Mouse (Mus musculus) E14TG2a.4 (cell line): ENCODE data around the gene Galnt3.

Experiments
- H3K27me3 ChIP-seq: 2 replicates; pipeline ENCODE4 v1.6.1; 2014; ENCODE audit warnings: low read length, control low read depth; ENCODE audit not compliant: insufficient read depth
- H3K36me3 ChIP-seq: 2 replicates; pipeline ENCODE4 v1.6.1; 2014; ENCODE audit warnings: low read length, control low read depth; ENCODE audit not compliant: insufficient read depth
- H3K4me1 ChIP-seq: replicated peaks from 2 replicates; pipeline ENCODE4 v1.6.1; 2014; ENCODE audit warnings: low read depth, low read length, control low read depth
- H3K4me3 ChIP-seq: replicated peaks from 2 replicates; pipeline ENCODE4 v1.5.1; 2014; ENCODE audit warnings: mild to moderate bottlenecking, low read length
- H3K9me3 ChIP-seq: 2 replicates; pipeline ENCODE4 v1.6.1; 2014; ENCODE audit warnings: low read length, control low read depth
- CTCF ChIP-seq: conservative IDR thresholded peaks from 2 replicates; pipeline ENCODE4 v1.5.1; 2014; ENCODE audit warnings: low read length
- NANOG ChIP-seq: IDR thresholded peaks from 2 replicates; pipeline ENCODE4 v1.6.1; 2014; ENCODE audit warnings: borderline replicate concordance, low read length, mixed read lengths
- POU5F1 ChIP-seq: IDR thresholded peaks from 2 replicates; pipeline ENCODE4 v1.6.1; 2014; ENCODE audit warnings: low read length, borderline replicate concordance

Galnt3 gene

GRCm38 (mm10) chr2:66148654-66149230 lies 23.9 kb upstream of the Galnt3 start:
- H3K9me3 ChIP-seq = no peaks in the 10 kb centered on the region
- H3K4me3 ChIP-seq = no peak overlapping the region
- TF ChIP-seq POU5F1 (no peak), NANOG (no peak), CTCF (no peak)
- no peaks in the 10 kb centered on the region for H3K36me3 ChIP-seq
- no peaks in the 10 kb centered on the region for H3K27me3 ChIP-seq
- peaks cover 29% of the 10 kb centered on the region for H3K4me1 ChIP-seq

- Histone ChIP-seq H3K9me3 (no peaks in the 10 kb centered on the region), H3K27me3 (no peaks in the 10 kb centered on the region), H3K4me1 (peaks cover 19% of the 10 kb centered on the region), H3K4me3 (no peak overlapping the region), H3K36me3 (no peaks in the 10 kb centered on the region)
- no peak for TF ChIP-seq POU5F1
- no peak for TF ChIP-seq NANOG
- TF ChIP-seq CTCF = no peak
Measured at GRCm38 (mm10) chr2:66146473-66146872, 21.7 kb upstream of the Galnt3 start.

- Histone ChIP-seq H3K36me3 (no peaks in the 10 kb centered on the region), H3K27me3 (no peaks in the 10 kb centered on the region), H3K4me1 (peaks cover 7% of the 10 kb centered on the region), H3K4me3 (no peak overlapping the region), H3K9me3 (no peaks in the 10 kb centered on the region)
- no peak for TF ChIP-seq POU5F1
- TF ChIP-seq NANOG = no peak
- TF ChIP-seq CTCF = no peak
Measured at GRCm38 (mm10) chr2:66144770-66145169, 20.0 kb upstream of the Galnt3 start.

GRCm38 (mm10) chr2:66143284-66143683 lies 18.5 kb upstream of the Galnt3 start:
- no peaks in the 10 kb centered on the region for H3K36me3 ChIP-seq
- TF ChIP-seq NANOG = no peak
- TF ChIP-seq POU5F1 = no peak
- no peak for TF ChIP-seq CTCF

GRCm38 (mm10) chr2:66142711-66143110 lies 17.9 kb upstream of the Galnt3 start:
- TF ChIP-seq POU5F1 = no peak
- TF ChIP-seq NANOG = no peak
- no peak for TF ChIP-seq CTCF
- no peaks in the 10 kb centered on the region for H3K36me3 ChIP-seq
- H3K9me3 ChIP-seq = no peaks in the 10 kb centered on the region
- no peaks in the 10 kb centered on the region for H3K4me1 ChIP-seq
- no peak overlapping the region for H3K4me3 ChIP-seq
- no peaks in the 10 kb centered on the region for H3K27me3 ChIP-seq

More at GRCm38 (mm10) chr2:66143284-66143683, 18.5 kb upstream of the Galnt3 start:
- Histone ChIP-seq H3K9me3 (no peaks in the 10 kb centered on the region), H3K27me3 (no peaks in the 10 kb centered on the region), H3K4me3 (no peak overlapping the region), H3K4me1 (no peaks in the 10 kb centered on the region)

- no peaks in the 10 kb centered on the region for H3K9me3 ChIP-seq
- H3K4me1 ChIP-seq = no peaks in the 10 kb centered on the region
- no peak overlapping the region for H3K4me3 ChIP-seq
- no peaks in the 10 kb centered on the region for H3K27me3 ChIP-seq
- H3K36me3 ChIP-seq = no peaks in the 10 kb centered on the region
- no peak for TF ChIP-seq POU5F1
- TF ChIP-seq CTCF = no peak
- no peak for TF ChIP-seq NANOG
Measured at GRCm38 (mm10) chr2:66142268-66142667, 17.5 kb upstream of the Galnt3 start.

GRCm38 (mm10) chr2:66140246-66140645 lies 15.5 kb upstream of the Galnt3 start:
- Histone ChIP-seq H3K36me3 (no peaks in the 10 kb centered on the region), H3K4me3 (no peak overlapping the region), H3K4me1 (no peaks in the 10 kb centered on the region), H3K9me3 (no peaks in the 10 kb centered on the region), H3K27me3 (no peaks in the 10 kb centered on the region)
- TF ChIP-seq POU5F1 = no peak
- TF ChIP-seq NANOG = no peak
- no peak for TF ChIP-seq CTCF

- Histone ChIP-seq H3K36me3 (no peaks in the 10 kb centered on the region), H3K27me3 (no peaks in the 10 kb centered on the region; the same call in 1 of the 2 replicates), H3K4me1 (no peaks in the 10 kb centered on the region), H3K4me3 (no peak overlapping the region), H3K9me3 (peaks cover 4% of the 10 kb centered on the region)
- TF ChIP-seq POU5F1 (no peak), NANOG (no peak), CTCF (no peak)
Measured at GRCm38 (mm10) chr2:66131862-66132544, 7.2 kb upstream of the Galnt3 start.

GRCm38 (mm10) chr2:66128941-66129340 lies 4.1 kb upstream of the Galnt3 start:
- Histone ChIP-seq H3K9me3 (peaks cover 4% of the 10 kb centered on the region), H3K4me1 (peaks cover 5% of the 10 kb centered on the region; the same call in 1 of the 2 replicates), H3K36me3 (no peaks in the 10 kb centered on the region), H3K4me3 (no peak overlapping the region), H3K27me3 (peaks cover 21% of the 10 kb centered on the region)
- no peak for TF ChIP-seq POU5F1
- no peak for TF ChIP-seq NANOG
